Mouse (Mus musculus) forebrain, embryonic 13.5 days (tissue): ENCODE measurements at regions not wholly inside any gene's neighbourhood (a gene's known extent, or its start where the extent isn't known, plus 50 kb on each side); places are given as distances from the start of the nearest gene placed in this dataset.

Experiments
- ATAC-seq: fragments of 200-750 bp; cut with Nextera tagmentation; 2 replicates; pipeline ENCODE4 v1.8.0; 2017
- H3K27ac ChIP-seq: fragments of 300-500 bp; sonication (generic); 2 replicates; pipeline ENCODE4 v1.5.1; 2015; ENCODE audit warnings: inconsistent platforms, mild to moderate bottlenecking, moderate library complexity
- H3K27me3 ChIP-seq: fragments of 300-500 bp; sonication (generic); 2 replicates; pipeline ENCODE4 v1.6.1; 2015; ENCODE audit warnings: mild to moderate bottlenecking, inconsistent platforms
- H3K36me3 ChIP-seq: fragments of 300-500 bp; sonication (generic); 2 replicates; pipeline ENCODE4 v1.6.1; 2015; ENCODE audit warnings: mild to moderate bottlenecking, inconsistent platforms; ENCODE audit not compliant: poor library complexity, severe bottlenecking
- H3K4me1 ChIP-seq: fragments of 300-500 bp; sonication (generic); 2 replicates; pipeline ENCODE4 v1.6.1; 2015; ENCODE audit warnings: inconsistent platforms
- H3K4me2 ChIP-seq: fragments of 300-500 bp; sonication (generic); 2 replicates; pipeline ENCODE4 v1.6.1; 2015; ENCODE audit warnings: inconsistent platforms, mild to moderate bottlenecking, moderate library complexity
- H3K4me3 ChIP-seq: fragments of 300-500 bp; sonication (generic); 2 replicates; pipeline ENCODE4 v1.5.1; 2015; ENCODE audit warnings: mild to moderate bottlenecking, inconsistent platforms
- H3K9ac ChIP-seq: fragments of 300-500 bp; sonication (generic); 2 replicates; pipeline ENCODE4 v1.6.1; 2015; ENCODE audit warnings: mild to moderate bottlenecking, inconsistent platforms
- H3K9me3 ChIP-seq: fragments of 300-500 bp; sonication (generic); replicated peaks from 2 replicates; pipeline ENCODE4 v1.6.1; 2016; ENCODE audit warnings: inconsistent platforms
- WGBS: fragments of 180-500 bp; shearing (Covaris S2); methylation state at CpG from one replicate; pipeline ENCODE4 v1.1.7; 2015; 5-methylcytosine and 5-hydroxymethylcytosine counted together

DNA sequence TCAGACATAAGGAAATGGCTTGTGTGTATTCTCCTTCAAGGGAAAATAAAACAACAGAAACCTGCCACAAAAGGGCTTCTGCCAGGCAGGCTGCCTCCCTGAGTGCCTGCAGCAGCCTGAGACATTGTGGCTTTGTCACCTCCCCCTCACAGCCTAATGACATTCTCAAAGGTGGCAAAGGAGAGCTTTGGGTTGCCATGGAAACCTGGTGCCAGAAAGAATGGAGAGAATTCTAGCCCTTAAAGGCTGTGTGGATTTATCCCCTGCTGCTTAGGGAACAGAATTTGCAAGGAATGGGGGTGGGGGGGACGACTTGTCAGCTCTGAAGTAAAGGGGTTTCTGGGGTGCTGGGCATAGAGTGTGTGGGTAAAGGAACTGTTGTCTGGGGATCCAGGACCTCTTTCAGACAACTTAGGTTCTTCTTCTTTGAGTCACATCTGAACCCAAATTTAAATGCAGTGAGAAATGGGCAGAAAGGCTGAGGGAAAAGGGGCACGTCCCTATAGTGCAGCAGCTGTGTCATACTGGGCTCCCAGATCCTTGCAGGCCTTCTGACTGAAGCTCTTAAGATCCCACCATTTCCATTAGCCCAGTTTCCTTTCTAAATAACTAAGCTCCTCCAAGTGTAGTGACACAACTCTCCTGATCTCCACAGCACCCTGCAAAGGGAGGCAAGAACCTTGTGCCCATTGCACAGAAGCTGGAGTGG is 86.8 kb downstream of the Il9r start:
- Histone ChIP-seq H3K4me1 (peaks cover 44% of the 10 kb centered on the region), H3K27me3 (no peaks in the 10 kb centered on the region), H3K4me3 (no peak overlapping the region), H3K36me3 (no peaks in the 10 kb centered on the region), H3K9me3 (0 out of 2 replicates have a peak, but pooled peaks cover 6% of the 10 kb centered on the region), H3K4me2 (peak overlapping the region; percentile 28), H3K27ac (peak overlapping the region; percentile 93), H3K9ac (no peak overlapping the region)
- peak; percentile 94 for ATAC-seq
- 0% methylated on average over 2 of the region's 2 CpGs for WGBS

- ATAC-seq, result peak; percentile 39
- H3K9me3 ChIP-seq, result 0 out of 2 replicates have a peak, but pooled peaks cover 6% of the 10 kb centered on the region
- H3K36me3 ChIP-seq, result no peaks in the 10 kb centered on the region
- H3K4me2 ChIP-seq, result peak overlapping the region; percentile 28
- no peak overlapping the region for H3K9ac ChIP-seq
- 3% methylated on average over 5 of the region's 5 CpGs for WGBS
- no peaks in the 10 kb centered on the region for H3K27me3 ChIP-seq
- no peak overlapping the region for H3K4me3 ChIP-seq
- H3K27ac ChIP-seq, result peak overlapping the region; percentile 93
- H3K4me1 ChIP-seq, result peaks cover 49% of the 10 kb centered on the region
Measured at GRCm38 (mm10) chr11:32112521-32112920, 87.6 kb downstream of the Il9r start.

DNA sequence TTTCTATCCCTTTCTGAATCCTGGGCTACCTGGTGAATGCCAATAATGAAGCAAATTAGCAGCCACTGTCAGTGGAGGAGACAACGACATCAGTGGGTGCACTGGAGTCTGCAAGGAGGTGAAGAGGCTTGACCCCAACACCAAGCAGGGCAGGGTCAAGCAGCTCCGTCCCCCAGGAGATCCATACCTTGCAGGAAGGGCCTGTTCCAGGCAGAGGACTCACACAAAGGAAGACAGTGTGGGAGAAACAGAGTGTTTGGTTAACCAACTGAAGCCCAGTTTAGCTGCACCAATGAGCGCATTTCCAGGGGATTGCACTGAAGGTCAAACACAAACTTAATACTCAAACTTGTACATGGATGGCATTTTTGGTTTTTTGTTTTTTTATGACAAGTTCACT is 88.2 kb downstream of the Il9r start:
- H3K4me3 ChIP-seq, result no peak overlapping the region
- H3K9ac ChIP-seq, result no peak overlapping the region
- H3K27me3 ChIP-seq, result no peaks in the 10 kb centered on the region
- WGBS, result 47% methylated on average over 3 of the region's 3 CpGs
- peaks cover 44% of the 10 kb centered on the region for H3K4me1 ChIP-seq
- peak overlapping the region; percentile 93 for H3K27ac ChIP-seq
- H3K4me2 ChIP-seq, result no peak overlapping the region
- H3K36me3 ChIP-seq, result no peaks in the 10 kb centered on the region
- H3K9me3 ChIP-seq, result 0 out of 2 replicates have a peak, but pooled peaks cover 6% of the 10 kb centered on the region
- ATAC-seq, result no peak

- Histone ChIP-seq H3K27ac (no peak overlapping the region), H3K4me3 (no peak overlapping the region), H3K36me3 (no peaks in the 10 kb centered on the region), H3K27me3 (no peaks in the 10 kb centered on the region), H3K4me2 (no peak overlapping the region), H3K9me3 (0 out of 2 replicates have a peak, but pooled peaks cover 6% of the 10 kb centered on the region), H3K4me1 (peaks cover 58% of the 10 kb centered on the region), H3K9ac (no peak overlapping the region)
- 92% methylated on average over 3 of the region's 3 CpGs for WGBS
- no peak for ATAC-seq
Measured at GRCm38 (mm10) chr11:32109911-32110310, 90.2 kb downstream of the Il9r start.
